Mouse (Mus musculus) olfactory bulb, adult 2 months (tissue): ENCODE data around the gene Rpl18. TPM values are rescaled to one million over a fixed set of nuclear protein-coding genes. Genes with fewer than 3 reads are reported as not detected.

Source experiments
- H3K27ac ChIP-seq: fragments of 200-500 bp; 2 replicates; pipeline ENCODE4 v1.5.1; 2012; ENCODE audit warnings: low read depth, low read length; ENCODE audit not compliant: insufficient read depth
- H3K4me1 ChIP-seq: fragments of 200-500 bp; 2 replicates; pipeline ENCODE4 v1.6.1; 2012; ENCODE audit warnings: low read length; ENCODE audit not compliant: control insufficient read depth, insufficient read depth
- H3K4me3 ChIP-seq: fragments of 200-500 bp; 2 replicates; pipeline ENCODE4 v1.5.1; 2012; ENCODE audit warnings: mild to moderate bottlenecking, low read depth, low read length, moderate library complexity; ENCODE audit not compliant: insufficient read depth
- CTCF ChIP-seq: fragments of 200-500 bp; IDR thresholded peaks from 2 replicates; pipeline ENCODE4 v1.5.1; 2012; ENCODE audit warnings: low read depth, mild to moderate bottlenecking, low read length, moderate library complexity; ENCODE audit not compliant: insufficient read depth
- POLR2A ChIP-seq: fragments of 200-500 bp; IDR thresholded peaks from 2 replicates; pipeline ENCODE4 v1.6.1; 2012; ENCODE audit warnings: mild to moderate bottlenecking, low read depth, low read length, moderate library complexity; ENCODE audit not compliant: insufficient read depth
- whole genome bisulfite sequencing: fragments of 180-500 bp; shearing (Covaris S2); methylation state at CpG from one replicate; pipeline ENCODE4 v1.1.7; 2018; 5-methylcytosine and 5-hydroxymethylcytosine counted together
- polyA plus RNA-seq: library from polyadenylated mRNA; stranded (reverse); fragments of >200 nt; gene quantifications from 2 replicates; pipeline ENCODE4 v1.2.4, GENCODE M21; 2012; ENCODE audit warnings: low replicate concordance; ENCODE audit not compliant: missing spikeins, insufficient read depth, insufficient read length

Rpl18 gene
- polyA plus RNA-seq, 1 experiment: not detected

DNA sequence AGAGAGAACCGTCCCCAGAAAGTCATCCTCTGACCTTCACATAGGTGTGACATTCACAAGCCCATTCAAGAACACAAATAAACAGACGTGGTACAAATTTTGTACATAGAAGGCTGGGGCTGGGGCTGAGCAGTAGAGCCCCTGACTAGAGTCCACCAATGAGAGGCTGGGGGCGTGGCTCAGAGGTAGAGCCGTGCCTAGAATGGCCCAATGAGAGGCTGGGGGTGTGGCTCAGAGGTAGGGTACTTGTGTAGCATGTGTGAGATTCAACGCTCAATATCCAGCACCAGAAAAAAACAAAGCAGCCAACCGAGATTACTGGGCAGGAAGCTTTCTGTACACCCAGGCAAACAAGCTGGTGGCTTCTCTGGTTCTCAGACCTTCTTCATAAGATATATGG, 40.4 kb downstream of the Rpl18 start:
- Histone ChIP-seq H3K4me3 (no peak overlapping the region), H3K27ac (no peak overlapping the region), H3K4me1 (peaks cover 6% of the 10 kb centered on the region)
- WGBS: 63% methylated on average over 6 of the region's 6 CpGs
- TF ChIP-seq CTCF (no peak), POLR2A (no peak)

- peaks cover 6% of the 10 kb centered on the region for H3K4me1 ChIP-seq
- H3K4me3 ChIP-seq: no peak overlapping the region
- no peak for TF ChIP-seq POLR2A
- TF ChIP-seq CTCF: no peak
- no peak overlapping the region for H3K27ac ChIP-seq
- 10% methylated on average over 27 of the region's 27 CpGs for WGBS
Observed at GRCm38 (mm10) chr7:45759400-45759799, 44.1 kb downstream of the Rpl18 start.

DNA sequence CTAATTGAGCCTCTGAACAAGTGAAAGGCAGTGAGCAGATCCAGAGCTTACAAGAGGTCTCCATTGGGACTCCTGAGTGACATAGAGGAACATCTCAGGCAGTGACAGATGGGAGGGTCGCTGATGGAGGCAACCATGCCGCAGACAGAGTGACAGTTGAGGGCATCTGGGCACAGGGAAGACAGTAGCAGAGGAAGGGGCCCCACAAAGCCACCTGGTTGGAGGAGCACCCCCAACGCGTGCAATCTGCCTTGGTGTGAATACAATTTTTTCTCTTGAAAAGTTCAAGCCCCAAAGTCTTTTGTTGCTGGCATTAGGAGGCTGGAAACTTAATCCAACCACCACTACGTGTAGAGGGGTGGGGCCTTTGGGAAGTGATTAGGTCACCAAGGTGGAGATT, 44.9 kb downstream of the Rpl18 start:
- Histone ChIP-seq H3K27ac (no peak overlapping the region), H3K4me3 (no peak overlapping the region), H3K4me1 (peaks cover 6% of the 10 kb centered on the region)
- TF ChIP-seq POLR2A: no peak
- TF ChIP-seq CTCF: no peak
- WGBS: 66% methylated on average over 5 of the region's 5 CpGs

DNA sequence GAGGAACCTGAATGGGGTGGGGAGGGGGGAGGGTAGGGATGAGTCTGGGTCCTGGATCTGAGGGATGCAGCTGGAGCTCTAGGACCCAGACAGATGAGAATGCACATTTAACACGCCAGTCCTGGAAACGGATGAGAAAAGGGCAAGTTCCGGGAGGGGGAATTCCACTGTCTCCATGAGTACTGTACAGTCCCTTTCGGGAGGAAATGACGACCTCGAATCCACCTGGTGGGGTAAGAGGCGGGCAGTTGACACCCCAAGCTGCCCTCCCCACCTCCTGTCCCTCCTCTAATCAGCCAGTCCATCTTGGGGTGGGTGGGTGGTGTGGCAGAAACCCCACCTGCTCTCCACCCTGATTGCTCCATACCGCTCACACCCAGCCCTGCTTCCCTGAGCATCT, 50.7 kb downstream of the Rpl18 start:
- Histone ChIP-seq H3K4me3 (no peak overlapping the region), H3K27ac (no peak overlapping the region), H3K4me1 (no peaks in the 10 kb centered on the region)
- TF ChIP-seq POLR2A (no peak), CTCF (no peak)
- WGBS: 60% methylated on average over 8 of the region's 8 CpGs

- TF ChIP-seq POLR2A (no peak), CTCF (no peak)
- Histone ChIP-seq H3K4me1 (no peaks in the 10 kb centered on the region), H3K27ac (no peak overlapping the region), H3K4me3 (no peak overlapping the region)
- 62% methylated on average over 8 of the region's 8 CpGs for WGBS
Observed at GRCm38 (mm10) chr7:45766764-45767163, 51.5 kb downstream of the Rpl18 start.

DNA sequence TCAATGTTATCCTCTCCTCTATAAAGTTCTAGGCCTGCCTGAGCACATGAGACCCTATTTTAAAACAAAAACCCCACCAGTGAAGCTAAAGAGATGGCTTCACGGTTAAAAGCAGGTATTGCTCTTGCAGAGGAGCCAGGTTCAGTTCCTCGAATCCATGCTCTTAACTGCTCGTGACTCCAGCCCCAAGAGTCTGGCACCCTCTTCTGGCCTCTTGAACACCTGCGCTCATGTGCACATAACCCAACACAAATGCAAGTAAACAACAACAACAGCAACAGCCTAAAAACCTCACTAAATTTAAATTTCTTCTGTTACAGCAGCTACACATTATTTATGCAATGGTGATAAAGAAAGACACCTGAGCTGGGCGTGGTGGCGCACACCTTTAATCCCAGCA, 52.2 kb downstream of the Rpl18 start:
- no peak for TF ChIP-seq CTCF
- TF ChIP-seq POLR2A: no peak
- WGBS: 93% methylated on average over 6 of the region's 6 CpGs
- H3K4me3 ChIP-seq: no peak overlapping the region

More for the DNA sequence above, 52.2 kb downstream of the Rpl18 start:
- H3K27ac ChIP-seq: no peak overlapping the region
- no peaks in the 10 kb centered on the region for H3K4me1 ChIP-seq

Other genes starting within 250 kb of the Rpl18 start
- gene Bax, start 248.6 kb upstream of the Rpl18 start, polyA plus RNA-seq: not detected in 2 replicates
- gene Tulp2, start 233.6 kb upstream of the Rpl18 start, polyA plus RNA-seq: not detected in 2 replicates
- gene Gm45808, start 228.6 kb upstream of the Rpl18 start, polyA plus RNA-seq: not detected in 2 replicates
- gene Dhdh, start 226.7 kb upstream of the Rpl18 start, polyA plus RNA-seq: not detected in 2 replicates
- gene Nucb1, start 205.1 kb upstream of the Rpl18 start, polyA plus RNA-seq: not detected in 2 replicates
- not detected in 2 replicates for gene Ppp1r15a, start 189.2 kb upstream of the Rpl18 start, polyA plus RNA-seq
- gene Plekha4, start 189.1 kb upstream of the Rpl18 start, polyA plus RNA-seq: not detected in 2 replicates
- gene Hsd17b14, start 160.6 kb upstream of the Rpl18 start, polyA plus RNA-seq: not detected in 2 replicates
- gene Bcat2, start 145.3 kb upstream of the Rpl18 start, polyA plus RNA-seq: not detected in 2 replicates
- not detected in 2 replicates for gene Fgf21, start 100.0 kb upstream of the Rpl18 start, polyA plus RNA-seq
- gene Fut1, start 98.2 kb upstream of the Rpl18 start, polyA plus RNA-seq: not detected in 2 replicates
- gene Izumo1, start 93.6 kb upstream of the Rpl18 start, polyA plus RNA-seq: not detected in 2 replicates
- gene Rasip1, start 88.0 kb upstream of the Rpl18 start, polyA plus RNA-seq: not detected in 2 replicates
- gene Mamstr, start 75.5 kb upstream of the Rpl18 start, polyA plus RNA-seq: not detected in 2 replicates
- not detected in 2 replicates for gene Fut2, start 49.1 kb upstream of the Rpl18 start, polyA plus RNA-seq
- not detected in 2 replicates for gene Ntn5, start 31.4 kb upstream of the Rpl18 start, polyA plus RNA-seq
- not detected in 2 replicates for gene Sec1, start 21.1 kb upstream of the Rpl18 start, polyA plus RNA-seq
- gene Car11, start 15.6 kb upstream of the Rpl18 start, polyA plus RNA-seq: not detected in 2 replicates
- 386 TPM in 1 of 2 replicates, not detected in the other for gene Dbp, start 10.4 kb upstream of the Rpl18 start, polyA plus RNA-seq
- gene Sphk2, start 2.5 kb downstream of the Rpl18 start, polyA plus RNA-seq: not detected in 2 replicates
- gene Fam83e, start 5.8 kb downstream of the Rpl18 start, polyA plus RNA-seq: not detected in 2 replicates
- not detected in 2 replicates for gene Spaca4, start 10.4 kb downstream of the Rpl18 start, polyA plus RNA-seq
- gene Lmtk3, start 68.3 kb downstream of the Rpl18 start, polyA plus RNA-seq: not detected in 2 replicates
- not detected in 2 replicates for gene Sult2b1, start 69.2 kb downstream of the Rpl18 start, polyA plus RNA-seq
- not detected in 2 replicates for gene Cyth2, start 99.1 kb downstream of the Rpl18 start, polyA plus RNA-seq
- gene Kcnj14, start 109.3 kb downstream of the Rpl18 start, polyA plus RNA-seq: not detected in 2 replicates
- gene Grwd1, start 115.5 kb downstream of the Rpl18 start, polyA plus RNA-seq: not detected in 2 replicates
- not detected in 2 replicates for gene Kdelr1, start 157.3 kb downstream of the Rpl18 start, polyA plus RNA-seq
- not detected in 2 replicates for gene Grin2d, start 162.9 kb downstream of the Rpl18 start, polyA plus RNA-seq
- gene Syngr4, start 181.3 kb downstream of the Rpl18 start, polyA plus RNA-seq: not detected in 2 replicates
- gene Tmem143, start 181.5 kb downstream of the Rpl18 start, polyA plus RNA-seq: not detected in 2 replicates
- not detected in 2 replicates for gene Emp3, start 205.9 kb downstream of the Rpl18 start, polyA plus RNA-seq
- gene Ccdc114, start 208.6 kb downstream of the Rpl18 start, polyA plus RNA-seq: not detected in 2 replicates